Mouse (Mus musculus) limb, embryonic 14.5 days (tissue): ENCODE data around the gene Gpn2. TPM values are rescaled to one million over a fixed set of nuclear protein-coding genes. Genes with fewer than 3 reads are reported as not detected.
A peak's percentile ranks its signal among the peaks of the same experiment; 100 is the strongest.

Source experiments
- ATAC-seq: fragments of 200-750 bp; cut with Nextera tagmentation; 2 replicates; pipeline ENCODE4 v1.8.0; 2017; ENCODE audit warnings: low read depth, moderate number of reproducible peaks, moderate TSS enrichment; ENCODE audit not compliant: low FRiP score
- DNase-seq: peaks from one replicate; pipeline ENCODE4 v3.0.0-alpha.2; 2015; ENCODE audit warnings: low spot score
- H3K27ac ChIP-seq: fragments of 300-500 bp; sonication (generic); replicated peaks from 2 replicates; pipeline ENCODE4 v1.5.1; 2014; ENCODE audit warnings: low read depth, mild to moderate bottlenecking, low read length, moderate library complexity, mixed read lengths
- H3K27me3 ChIP-seq: fragments of 300-500 bp; sonication (generic); 2 replicates; pipeline ENCODE4 v1.6.1; 2014; ENCODE audit warnings: low read length, mixed read lengths; ENCODE audit not compliant: control insufficient read depth, insufficient read depth
- H3K36me3 ChIP-seq: fragments of 300-500 bp; sonication (generic); 2 replicates; pipeline ENCODE4 v1.6.1; 2014; ENCODE audit warnings: mild to moderate bottlenecking, low read length, moderate library complexity, mixed read lengths; ENCODE audit not compliant: control insufficient read depth, insufficient read depth
- H3K4me1 ChIP-seq: fragments of 300-500 bp; sonication (generic); 2 replicates; pipeline ENCODE4 v1.6.1; 2014; ENCODE audit warnings: antibody characterized with exemption, low read length, mixed read lengths; ENCODE audit not compliant: control insufficient read depth, insufficient read depth
- H3K4me2 ChIP-seq: fragments of 300-500 bp; sonication (generic); replicated peaks from 2 replicates; pipeline ENCODE4 v1.6.1; 2014; ENCODE audit warnings: low read depth, mild to moderate bottlenecking, low read length, moderate library complexity; ENCODE audit not compliant: severe bottlenecking
- H3K4me3 ChIP-seq: fragments of 300-500 bp; sonication (generic); replicated peaks from 2 replicates; pipeline ENCODE4 v1.5.1; 2014; ENCODE audit warnings: low read length
- H3K9ac ChIP-seq: fragments of 300-500 bp; sonication (generic); 2 replicates; pipeline ENCODE4 v1.6.1; 2014; ENCODE audit warnings: mild to moderate bottlenecking, low read depth, low read length, moderate library complexity; ENCODE audit not compliant: severe bottlenecking
- H3K9me3 ChIP-seq: fragments of 300-500 bp; sonication (generic); 2 replicates; pipeline ENCODE4 v1.6.1; 2016; ENCODE audit warnings: low read length; ENCODE audit not compliant: control insufficient read depth
- POLR2A ChIP-seq: fragments of 200-500 bp; IDR thresholded peaks from 2 replicates; pipeline ENCODE4 v1.8.0; 2012; ENCODE audit warnings: inconsistent platforms, mild to moderate bottlenecking, moderate library complexity, borderline replicate concordance; ENCODE audit not compliant: insufficient read depth, insufficient read length; ENCODE audit errors: extremely low read depth
- WGBS: fragments of 180-500 bp; shearing (Covaris S2); extraction: QIAGEN DNeasy Blood & Tissue Kit; methylation state at CpG from one replicate; pipeline ENCODE4 v1.1.7; 2014; 5-methylcytosine and 5-hydroxymethylcytosine counted together
- microRNA-seq: library from miRNA; unstranded; fragments of <30 nt; microRNA quantifications from one replicate; pipeline ENCODE4, GENCODE M21; 2016
- polyA plus RNA-seq, 2 experiments: library from polyadenylated mRNA; depleted of rRNA in 1 of 2; stranded (reverse) in 1 of 2; unstranded in 1 of 2; fragments of >200 nt; fragmentation: Nextera tagmentation in 1 of 2; extraction: Ambion mirVana in 1 of 2; gene quantifications; 2 replicates each; pipeline versions ENCODE4 v1.2.1 to v1.2.3; 2012 to 2014

The Gpn2 gene
- polyA plus RNA-seq, 2 experiments, result 17.6 to 33.2 TPM

- peak overlapping the region; percentile 79; the same call in 1 of the 2 replicates for H3K27ac ChIP-seq
- no peak for TF ChIP-seq POLR2A
- peaks cover 6% of the 10 kb centered on the region; the same call in 1 of the 2 replicates for H3K36me3 ChIP-seq
- peak overlapping the region; percentile 77 for H3K4me3 ChIP-seq
- ATAC-seq (no peak), DNase-seq (no peak)
- 37% methylated on average over 9 of the region's 9 CpGs for WGBS
- peak overlapping the region; percentile 89 for H3K9ac ChIP-seq
- peaks cover 13% of the 10 kb centered on the region for H3K4me1 ChIP-seq
- H3K9me3 ChIP-seq, result no peaks in the 10 kb centered on the region
- no peaks in the 10 kb centered on the region for H3K27me3 ChIP-seq
- H3K4me2 ChIP-seq, result peak overlapping the region; percentile 90
Observed at GRCm38 (mm10) chr4:133631769-133632411, 47.7 kb downstream of the Gpn2 start.

- Histone ChIP-seq H3K4me2 (peak overlapping the region; percentile 90), H3K4me1 (peaks cover 13% of the 10 kb centered on the region), H3K4me3 (peak overlapping the region; percentile 77), H3K27me3 (no peaks in the 10 kb centered on the region), H3K9ac (peak overlapping the region; percentile 89), H3K27ac (peak overlapping the region; percentile 79), H3K36me3 (0 out of 2 replicates have a peak, but pooled peaks cover 2% of the 10 kb centered on the region), H3K9me3 (no peaks in the 10 kb centered on the region)
- no peak for DNase-seq
- TF ChIP-seq POLR2A, result no peak
- 2% methylated on average over 54 of the region's 69 CpGs for WGBS
- ATAC-seq, result peak; percentile 79
Observed at GRCm38 (mm10) chr4:133632483-133633327, 48.5 kb downstream of the Gpn2 start.

GRCm38 (mm10) chr4:133633332-133634042 is 49.3 kb downstream of the Gpn2 start:
- ATAC-seq (peak; percentile 92), DNase-seq (peak; percentile 78)
- TF ChIP-seq POLR2A, result no peak
- 0 out of 2 replicates have a peak, but pooled peaks cover 2% of the 10 kb centered on the region for H3K36me3 ChIP-seq
- peak overlapping the region; percentile 77 for H3K4me3 ChIP-seq
- H3K4me2 ChIP-seq, result peak overlapping the region; percentile 90; the same call in 1 of the 2 replicates
- H3K4me1 ChIP-seq, result peaks cover 13% of the 10 kb centered on the region
- H3K9ac ChIP-seq, result peak overlapping the region; percentile 89
- no peaks in the 10 kb centered on the region for H3K27me3 ChIP-seq
- peak overlapping the region; percentile 79 for H3K27ac ChIP-seq
- H3K9me3 ChIP-seq, result no peaks in the 10 kb centered on the region
- 22% methylated on average over 15 of the region's 47 CpGs for WGBS

GRCm38 (mm10) chr4:133634043-133634410 is 49.9 kb downstream of the Gpn2 start:
- no peaks in the 10 kb centered on the region for H3K9me3 ChIP-seq
- peaks cover 13% of the 10 kb centered on the region for H3K4me1 ChIP-seq
- no peak for ATAC-seq

More at GRCm38 (mm10) chr4:133634043-133634410, 49.9 kb downstream of the Gpn2 start:
- TF ChIP-seq POLR2A, result no peak
- WGBS, result 84% methylated on average over 5 of the region's 5 CpGs
- H3K4me2 ChIP-seq, result no peak overlapping the region
- H3K27me3 ChIP-seq, result no peaks in the 10 kb centered on the region
- H3K9ac ChIP-seq, result no peak overlapping the region
- H3K27ac ChIP-seq, result no peak overlapping the region
- no peak overlapping the region for H3K4me3 ChIP-seq
- 0 out of 2 replicates have a peak, but pooled peaks cover 2% of the 10 kb centered on the region for H3K36me3 ChIP-seq
- DNase-seq, result no peak

Small RNAs within 50 kb of the gene (microRNA-seq; reads per million reads assigned to microRNA genes)
- not detected for gene Gm23158

Other genes starting within 250 kb of the Gpn2 start
- 27.8 and 35.9 TPM in 2 replicates for gene Wdtc1, start 230.9 kb upstream of the Gpn2 start, polyA plus RNA-seq (2012; rRNA removed)
- 17.6 and 18.6 TPM in 2 replicates for gene Wdtc1, start 230.9 kb upstream of the Gpn2 start, polyA plus RNA-seq (2014; fragmentation: Nextera tagmentation; extraction: Ambion mirVana)
- 36.7 and 46.7 TPM in 2 replicates for gene Slc9a1, start 214.7 kb upstream of the Gpn2 start, polyA plus RNA-seq (2012; rRNA removed)
- 11.4 and 11.5 TPM in 2 replicates for gene Slc9a1, start 214.7 kb upstream of the Gpn2 start, polyA plus RNA-seq (2014; fragmentation: Nextera tagmentation; extraction: Ambion mirVana)
- 0.80 and 1.0 TPM in 2 replicates for gene Tent5b, start 104.2 kb upstream of the Gpn2 start, polyA plus RNA-seq (2012; rRNA removed)
- gene Tent5b, start 104.2 kb upstream of the Gpn2 start, polyA plus RNA-seq (2014; fragmentation: Nextera tagmentation; extraction: Ambion mirVana), result 1.4 and 1.7 TPM in 2 replicates
- gene Trnp1, start 85.8 kb upstream of the Gpn2 start, polyA plus RNA-seq (2012; rRNA removed), result 5.4 and 7.1 TPM in 2 replicates
- gene Trnp1, start 85.8 kb upstream of the Gpn2 start, polyA plus RNA-seq (2014; fragmentation: Nextera tagmentation; extraction: Ambion mirVana), result 5.0 and 6.1 TPM in 2 replicates
- 7.1 and 9.0 TPM in 2 replicates for gene Kdf1, start 65.4 kb upstream of the Gpn2 start, polyA plus RNA-seq (2012; rRNA removed)
- gene Kdf1, start 65.4 kb upstream of the Gpn2 start, polyA plus RNA-seq (2014; fragmentation: Nextera tagmentation; extraction: Ambion mirVana), result 13.5 and 18.8 TPM in 2 replicates
- 141 and 184 TPM in 2 replicates for gene Nudc, start 38.4 kb upstream of the Gpn2 start, polyA plus RNA-seq (2012; rRNA removed)
- 180 and 197 TPM in 2 replicates for gene Nudc, start 38.4 kb upstream of the Gpn2 start, polyA plus RNA-seq (2014; fragmentation: Nextera tagmentation; extraction: Ambion mirVana)
- gene Nr0b2, start 31.0 kb upstream of the Gpn2 start, polyA plus RNA-seq (2012; rRNA removed), result 0.05 TPM in 1 of 2 replicates, not detected in the other
- gene Nr0b2, start 31.0 kb upstream of the Gpn2 start, polyA plus RNA-seq (2014; fragmentation: Nextera tagmentation; extraction: Ambion mirVana), result 0.17 TPM in 1 of 2 replicates, not detected in the other
- gene Gpatch3, start 9.6 kb upstream of the Gpn2 start, polyA plus RNA-seq (2012; rRNA removed), result 8.0 and 8.4 TPM in 2 replicates
- gene Gpatch3, start 9.6 kb upstream of the Gpn2 start, polyA plus RNA-seq (2014; fragmentation: Nextera tagmentation; extraction: Ambion mirVana), result 8.1 and 9.2 TPM in 2 replicates
- gene Sfn, start 17.8 kb downstream of the Gpn2 start, polyA plus RNA-seq (2012; rRNA removed), result 112 and 139 TPM in 2 replicates
- 243 and 295 TPM in 2 replicates for gene Sfn, start 17.8 kb downstream of the Gpn2 start, polyA plus RNA-seq (2014; fragmentation: Nextera tagmentation; extraction: Ambion mirVana)
- gene Zdhhc18, start 65.8 kb downstream of the Gpn2 start, polyA plus RNA-seq (2012; rRNA removed), result 38.0 and 46.5 TPM in 2 replicates
- gene Zdhhc18, start 65.8 kb downstream of the Gpn2 start, polyA plus RNA-seq (2014; fragmentation: Nextera tagmentation; extraction: Ambion mirVana), result 4.0 and 7.0 TPM in 2 replicates
- gene Pigv, start 88.3 kb downstream of the Gpn2 start, polyA plus RNA-seq (2012; rRNA removed), result 12.2 and 13.7 TPM in 2 replicates
- gene Pigv, start 88.3 kb downstream of the Gpn2 start, polyA plus RNA-seq (2014; fragmentation: Nextera tagmentation; extraction: Ambion mirVana), result 10.9 and 12.5 TPM in 2 replicates
- 70.8 and 87.1 TPM in 2 replicates for gene Arid1a, start 172.4 kb downstream of the Gpn2 start, polyA plus RNA-seq (2012; rRNA removed)
- gene Arid1a, start 172.4 kb downstream of the Gpn2 start, polyA plus RNA-seq (2014; fragmentation: Nextera tagmentation; extraction: Ambion mirVana), result 33.3 and 40.8 TPM in 2 replicates